Mouse (Mus musculus): ENCODE results near the gene Rps6ka1. TPM values are rescaled to one million over a fixed set of nuclear protein-coding genes. Genes with fewer than 3 reads are reported as not detected.
"Not testable (repeated sequence)": the region's sequence is repeated elsewhere in the genome, so short reads cannot be mapped to it uniquely, and the experiment has no call there.

Rps6ka1 gene
- total and polyA plus RNA-seq, 2 experiments from 2014 or later, result 20.4 to 30.9 TPM

GRCm38 (mm10) chr4:133842992-133843737 lies 44.4 kb downstream of the Rps6ka1 start:
- Histone ChIP-seq H3K4me1 (ENCODE audit: insufficient read depth, low read length) (no peaks in the 10 kb centered on the region), H3K9ac (replicated peaks; ENCODE audit: low read length, poor library complexity, severe bottlenecking) (no peak overlapping the region), H3K4me2 (ENCODE audit: low read depth, low read length, poor library complexity, severe bottlenecking) (no peak overlapping the region), H3K27ac (ENCODE audit: low read depth, low read length) (no peak overlapping the region), H3K36me3 (ENCODE audit: insufficient read depth, low read length) (peaks cover 11% of the 10 kb centered on the region; the same call in 1 of the 2 replicates), H3K4me3 (ENCODE audit: low read depth, low read length) (no peak overlapping the region), H3K27me3 (ENCODE audit: insufficient read depth, low read length) (no peaks in the 10 kb centered on the region), H3K9me3 (ENCODE audit: low read length) (no peaks in the 10 kb centered on the region)
- WGBS, result 95% methylated on average over 8 of the region's 10 CpGs
- no peak for TF ChIP-seq CTCF (IDR thresholded peaks at IDR 0.05)
- DNase-seq (ENCODE audit: low spot score), result no peak
- no peak for ATAC-seq (ENCODE audit: low FRiP score)

- H3K27ac ChIP-seq (ENCODE audit: low read depth, low read length), result not testable (repeated sequence)
Measured at GRCm38 (mm10) chr4:133841756-133842483, 45.7 kb downstream of the Rps6ka1 start.

GRCm38 (mm10) chr4:133841035-133841434 lies 46.6 kb downstream of the Rps6ka1 start:
- DNase-seq (ENCODE audit: low spot score) (no peak), ATAC-seq (ENCODE audit: low FRiP score) (no peak)
- H3K27me3 ChIP-seq (ENCODE audit: insufficient read depth, low read length), result no peaks in the 10 kb centered on the region
- H3K27ac ChIP-seq (ENCODE audit: low read depth, low read length), result no peak overlapping the region
- H3K9ac ChIP-seq (replicated peaks; ENCODE audit: low read length, poor library complexity, severe bottlenecking), result no peak overlapping the region
- 38% methylated on average over 9 of the region's 9 CpGs for WGBS
- no peak for TF ChIP-seq CTCF (IDR thresholded peaks at IDR 0.05)
- H3K4me1 ChIP-seq (ENCODE audit: insufficient read depth, low read length), result no peaks in the 10 kb centered on the region
- no peaks in the 10 kb centered on the region for H3K9me3 ChIP-seq (ENCODE audit: low read length)
- H3K36me3 ChIP-seq (ENCODE audit: insufficient read depth, low read length), result no peaks in the 10 kb centered on the region
- H3K4me3 ChIP-seq (ENCODE audit: low read depth, low read length), result no peak overlapping the region
- no peak overlapping the region for H3K4me2 ChIP-seq (ENCODE audit: low read depth, low read length, poor library complexity, severe bottlenecking)

More at GRCm38 (mm10) chr4:133841756-133842483, 45.7 kb downstream of the Rps6ka1 start:
- H3K36me3 ChIP-seq (ENCODE audit: insufficient read depth, low read length); H3K27me3 ChIP-seq (ENCODE audit: insufficient read depth, low read length); H3K9ac ChIP-seq (replicated peaks; ENCODE audit: low read length, poor library complexity, severe bottlenecking); H3K4me3 ChIP-seq (ENCODE audit: low read depth, low read length); H3K9me3 ChIP-seq (ENCODE audit: low read length); H3K4me1 ChIP-seq (ENCODE audit: insufficient read depth, low read length); DNase-seq (ENCODE audit: low spot score); ATAC-seq (ENCODE audit: low FRiP score); H3K4me2 ChIP-seq (ENCODE audit: low read depth, low read length, poor library complexity, severe bottlenecking): not testable (repeated sequence)
- WGBS, result 92% methylated on average over 7 of the region's 7 CpGs

GRCm38 (mm10) chr4:133840501-133840900 lies 47.1 kb downstream of the Rps6ka1 start:
- Histone ChIP-seq H3K36me3 (ENCODE audit: insufficient read depth, low read length) (no peaks in the 10 kb centered on the region), H3K9ac (replicated peaks; ENCODE audit: low read length, poor library complexity, severe bottlenecking) (no peak overlapping the region), H3K4me1 (ENCODE audit: insufficient read depth, low read length) (no peaks in the 10 kb centered on the region), H3K4me2 (ENCODE audit: low read depth, low read length, poor library complexity, severe bottlenecking) (no peak overlapping the region), H3K9me3 (ENCODE audit: low read length) (no peaks in the 10 kb centered on the region), H3K27ac (ENCODE audit: low read depth, low read length) (no peak overlapping the region), H3K27me3 (ENCODE audit: insufficient read depth, low read length) (no peaks in the 10 kb centered on the region), H3K4me3 (ENCODE audit: low read depth, low read length) (no peak overlapping the region)
- 93% methylated on average over 7 of the region's 7 CpGs for WGBS
- no peak for DNase-seq (ENCODE audit: low spot score)
- no peak for ATAC-seq (ENCODE audit: low FRiP score)
- TF ChIP-seq CTCF (IDR thresholded peaks at IDR 0.05), result no peak

GRCm38 (mm10) chr4:133839385-133839826 lies 48.2 kb downstream of the Rps6ka1 start:
- ATAC-seq (ENCODE audit: low FRiP score) (no peak), DNase-seq (ENCODE audit: low spot score) (peak; percentile 9)
- no peaks in the 10 kb centered on the region for H3K36me3 ChIP-seq (ENCODE audit: insufficient read depth, low read length)
- H3K4me2 ChIP-seq (ENCODE audit: low read depth, low read length, poor library complexity, severe bottlenecking), result no peak overlapping the region
- H3K4me1 ChIP-seq (ENCODE audit: insufficient read depth, low read length), result no peaks in the 10 kb centered on the region
- peak; percentile 49 for TF ChIP-seq CTCF (IDR thresholded peaks at IDR 0.05)
- H3K9me3 ChIP-seq (ENCODE audit: low read length), result no peaks in the 10 kb centered on the region
- no peaks in the 10 kb centered on the region for H3K27me3 ChIP-seq (ENCODE audit: insufficient read depth, low read length)
- no peak overlapping the region for H3K4me3 ChIP-seq (ENCODE audit: low read depth, low read length)
- no peak overlapping the region for H3K27ac ChIP-seq (ENCODE audit: low read depth, low read length)
- no peak overlapping the region for H3K9ac ChIP-seq (replicated peaks; ENCODE audit: low read length, poor library complexity, severe bottlenecking)
- 68% methylated on average over 4 of the region's 4 CpGs for WGBS

- ATAC-seq (ENCODE audit: low FRiP score) (no peak), DNase-seq (ENCODE audit: low spot score) (peak; percentile 55)
- no peak overlapping the region for H3K9ac ChIP-seq (replicated peaks; ENCODE audit: low read length, poor library complexity, severe bottlenecking)
- WGBS, result 56% methylated on average over 10 of the region's 10 CpGs
- no peaks in the 10 kb centered on the region for H3K4me1 ChIP-seq (ENCODE audit: insufficient read depth, low read length)
- H3K4me3 ChIP-seq (ENCODE audit: low read depth, low read length), result no peak overlapping the region
- H3K27ac ChIP-seq (ENCODE audit: low read depth, low read length), result no peak overlapping the region
- peak; percentile 63 for TF ChIP-seq CTCF (IDR thresholded peaks at IDR 0.05)
- no peak overlapping the region for H3K4me2 ChIP-seq (ENCODE audit: low read depth, low read length, poor library complexity, severe bottlenecking)
- H3K36me3 ChIP-seq (ENCODE audit: insufficient read depth, low read length), result no peaks in the 10 kb centered on the region
- no peaks in the 10 kb centered on the region for H3K27me3 ChIP-seq (ENCODE audit: insufficient read depth, low read length)
- no peaks in the 10 kb centered on the region for H3K9me3 ChIP-seq (ENCODE audit: low read length)
Measured at GRCm38 (mm10) chr4:133836575-133836974, 51.0 kb downstream of the Rps6ka1 start.

Data from midbrain, postnatal 0 days (tissue).